Mouse (Mus musculus): ENCODE measurements around the gene Apc2.

- TF ChIP-seq CTCF (IDR thresholded peaks at IDR 0.05; ENCODE audit: extremely low read depth, insufficient read depth, low read length) (no peak), POLR2A (IDR thresholded peaks at IDR 0.05; ENCODE audit: extremely low read depth, insufficient read depth, low read length) (no peak)
These were observed 4.0 kb downstream of the Apc2 start for GRCm38 (mm10) chr10:80299824-80300223.

Measured in cortical plate, adult 2 months (tissue).